Mouse (Mus musculus) forebrain, postnatal 0 days (tissue): ENCODE data around the gene Myl9. TPM values are rescaled to one million over a fixed set of nuclear protein-coding genes. Genes with fewer than 3 reads are reported as not detected.

Experiments
- ATAC-seq: fragments of 200-750 bp; cut with Nextera tagmentation; 2 replicates; pipeline ENCODE4 v1.8.0; 2017; ENCODE audit warnings: mild to moderate bottlenecking, moderate library complexity
- DNase-seq: peaks from one replicate; pipeline ENCODE4 v3.0.0-alpha.2; 2015
- H3K27ac ChIP-seq: fragments of 300-500 bp; sonication (generic); 2 replicates; pipeline ENCODE4 v1.5.1; 2014; ENCODE audit warnings: low read depth, mild to moderate bottlenecking, antibody characterized with exemption, low read length, moderate library complexity, mixed read lengths
- H3K27me3 ChIP-seq: fragments of 300-500 bp; sonication (generic); 2 replicates; pipeline ENCODE4 v1.6.1; 2014; ENCODE audit warnings: mild to moderate bottlenecking, low read length, mixed read lengths; ENCODE audit not compliant: insufficient read depth
- H3K36me3 ChIP-seq: fragments of 300-500 bp; sonication (generic); 2 replicates; pipeline ENCODE4 v1.6.1; 2014; ENCODE audit warnings: mild to moderate bottlenecking, moderate library complexity; ENCODE audit not compliant: insufficient read depth
- H3K4me1 ChIP-seq: fragments of 300-500 bp; sonication (generic); 2 replicates; pipeline ENCODE4 v1.6.1; 2014; ENCODE audit warnings: antibody characterized with exemption; ENCODE audit not compliant: insufficient read depth
- H3K4me2 ChIP-seq: fragments of 300-500 bp; sonication (generic); 2 replicates; pipeline ENCODE4 v1.6.1; 2014; ENCODE audit warnings: low read depth, mild to moderate bottlenecking, moderate library complexity
- H3K4me3 ChIP-seq: fragments of 300-500 bp; sonication (generic); 2 replicates; pipeline ENCODE4 v1.5.1; 2014; ENCODE audit warnings: low read depth, low read length, mixed read lengths
- H3K9ac ChIP-seq: fragments of 300-500 bp; sonication (generic); 2 replicates; pipeline ENCODE4 v1.6.1; 2014; ENCODE audit warnings: mild to moderate bottlenecking
- H3K9me3 ChIP-seq: fragments of 300-500 bp; sonication (generic); 2 replicates; pipeline ENCODE4 v1.6.1; 2016; ENCODE audit warnings: low read length
- CTCF ChIP-seq: sonication (generic); IDR thresholded peaks from 2 replicates; pipeline ENCODE4 v1.5.1; 2016; ENCODE audit warnings: antibody characterized with exemption, control low read depth, low read depth
- WGBS: fragments of 180-500 bp; shearing (Covaris S2); extraction: QIAGEN DNeasy Blood & Tissue Kit; methylation state at CpG from one replicate; pipeline ENCODE4 v1.1.7; 2014; 5-methylcytosine and 5-hydroxymethylcytosine counted together
- polyA plus RNA-seq: library from polyadenylated mRNA; unstranded; fragments of >200 nt; fragmentation: Nextera tagmentation; extraction: Ambion mirVana; gene quantifications from 2 replicates; pipeline ENCODE4 v1.2.1, GENCODE M21; 2015
- total RNA-seq: library from RNA; depleted of rRNA; stranded (reverse); fragments of >200 nt; gene quantifications from 2 replicates; pipeline ENCODE4 v1.2.3, GENCODE M21; 2014

The Myl9 gene
- total and polyA plus RNA-seq, 2 experiments from 2014 or later: 34.3 to 34.6 TPM

DNA sequence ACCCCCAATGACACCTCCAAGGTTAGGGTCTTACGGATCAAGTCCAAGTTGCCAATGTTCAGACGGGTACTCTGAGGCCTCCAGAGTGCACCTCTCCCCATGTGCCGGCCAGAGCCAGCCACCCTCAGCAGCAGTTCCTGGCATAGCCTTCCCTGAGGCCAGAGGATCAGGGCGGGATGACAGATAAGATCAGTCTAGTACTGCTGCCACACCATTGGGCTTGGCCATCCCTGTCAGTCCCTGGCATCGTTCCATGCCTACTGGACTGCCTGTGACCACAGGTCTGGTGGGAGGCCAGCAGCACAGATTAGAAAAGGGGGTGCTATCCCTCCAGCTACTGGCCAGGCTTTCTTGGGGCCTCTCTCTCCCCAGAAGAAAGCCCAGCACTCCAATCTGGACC, 3.8 kb downstream of the Myl9 start:
- H3K36me3 ChIP-seq: no peaks in the 10 kb centered on the region
- ATAC-seq (no peak), DNase-seq (no peak)
- 75% methylated on average over 5 of the region's 5 CpGs for WGBS
- no peak overlapping the region for H3K9ac ChIP-seq
- H3K27me3 ChIP-seq: no peaks in the 10 kb centered on the region
- no peak overlapping the region for H3K4me3 ChIP-seq
- H3K27ac ChIP-seq: no peak overlapping the region
- H3K9me3 ChIP-seq: no peaks in the 10 kb centered on the region
- TF ChIP-seq CTCF: no peak
- no peak overlapping the region for H3K4me2 ChIP-seq
- H3K4me1 ChIP-seq: no peaks in the 10 kb centered on the region; the same call in 1 of the 2 replicates

DNA sequence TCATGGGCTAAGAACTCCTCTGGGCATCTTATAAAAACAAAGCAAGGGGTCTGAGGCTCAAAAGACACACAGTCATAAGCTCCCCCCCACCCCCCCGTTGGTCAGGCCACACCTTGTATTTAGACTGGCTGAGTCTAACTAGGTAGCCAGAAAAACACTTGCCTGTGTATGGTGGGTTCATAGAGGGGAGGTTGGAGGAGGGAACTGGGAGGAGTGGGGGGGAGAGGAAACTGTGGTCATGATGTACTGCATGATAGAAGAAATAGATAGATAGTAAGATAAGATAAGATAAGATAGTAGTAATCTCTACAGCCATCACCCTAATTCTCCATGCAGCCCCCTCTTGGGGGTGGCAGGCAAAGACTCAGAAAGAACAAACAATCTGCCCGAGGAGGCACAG, 4.3 kb downstream of the Myl9 start:
- 53% methylated on average over 2 of the region's 2 CpGs for WGBS
- Histone ChIP-seq H3K27ac (no peak overlapping the region), H3K9ac (no peak overlapping the region), H3K36me3 (no peaks in the 10 kb centered on the region), H3K9me3 (no peaks in the 10 kb centered on the region), H3K4me1 (no peaks in the 10 kb centered on the region; the same call in 1 of the 2 replicates), H3K4me3 (no peak overlapping the region), H3K4me2 (no peak overlapping the region), H3K27me3 (no peaks in the 10 kb centered on the region)
- no peak for ATAC-seq
- no peak for TF ChIP-seq CTCF
- DNase-seq: no peak

DNA sequence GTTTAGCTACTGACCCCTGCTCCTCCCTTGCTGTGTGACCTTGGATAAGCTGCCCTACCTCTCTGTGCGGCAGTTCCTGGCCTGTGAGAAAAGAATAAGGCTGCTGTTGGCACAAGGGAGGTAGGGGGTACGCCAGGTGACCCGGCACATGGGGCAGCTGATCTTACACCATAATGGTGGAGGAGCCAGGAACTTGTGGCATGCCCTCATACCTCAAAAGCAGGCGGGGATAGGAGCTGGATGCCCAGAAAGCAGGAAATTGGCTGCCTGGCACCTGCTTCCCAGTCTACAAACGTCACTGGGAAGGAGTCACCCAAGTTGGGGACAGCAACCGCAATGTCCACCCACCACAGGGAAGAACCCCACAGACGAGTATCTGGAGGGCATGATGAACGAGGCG, 4.9 kb downstream of the Myl9 start:
- no peak for TF ChIP-seq CTCF
- Histone ChIP-seq H3K9me3 (no peaks in the 10 kb centered on the region), H3K36me3 (no peaks in the 10 kb centered on the region), H3K4me2 (no peak overlapping the region), H3K4me3 (no peak overlapping the region), H3K27ac (no peak overlapping the region), H3K9ac (no peak overlapping the region), H3K4me1 (no peaks in the 10 kb centered on the region), H3K27me3 (no peaks in the 10 kb centered on the region)
- WGBS: 80% methylated on average over 9 of the region's 9 CpGs
- no peak for DNase-seq
- ATAC-seq: no peak

DNA sequence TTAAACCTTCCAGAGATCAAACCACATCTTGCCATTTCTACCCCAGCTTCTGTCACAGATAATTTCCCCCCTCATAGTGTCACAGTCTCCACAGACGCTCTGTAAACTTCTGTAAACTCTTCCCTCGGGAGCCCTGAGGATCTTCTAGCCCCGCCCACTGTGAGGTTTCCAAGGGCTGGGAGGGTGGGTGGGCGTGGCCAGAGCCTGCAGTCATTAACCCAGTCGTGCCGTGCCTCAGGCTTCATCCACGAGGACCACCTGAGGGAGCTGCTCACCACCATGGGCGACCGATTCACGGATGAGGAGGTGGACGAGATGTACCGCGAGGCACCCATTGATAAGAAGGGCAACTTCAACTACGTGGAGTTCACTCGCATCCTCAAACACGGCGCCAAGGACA, 5.5 kb downstream of the Myl9 start:
- no peak for TF ChIP-seq CTCF
- Histone ChIP-seq H3K9ac (no peak overlapping the region), H3K4me2 (no peak overlapping the region), H3K4me1 (no peaks in the 10 kb centered on the region), H3K27ac (no peak overlapping the region), H3K9me3 (no peaks in the 10 kb centered on the region), H3K36me3 (no peaks in the 10 kb centered on the region), H3K27me3 (no peaks in the 10 kb centered on the region), H3K4me3 (no peak overlapping the region)
- DNase-seq (no peak), ATAC-seq (peak; percentile 27; the same call in 1 of the 2 replicates)
- WGBS: 16% methylated on average over 17 of the region's 17 CpGs

DNA sequence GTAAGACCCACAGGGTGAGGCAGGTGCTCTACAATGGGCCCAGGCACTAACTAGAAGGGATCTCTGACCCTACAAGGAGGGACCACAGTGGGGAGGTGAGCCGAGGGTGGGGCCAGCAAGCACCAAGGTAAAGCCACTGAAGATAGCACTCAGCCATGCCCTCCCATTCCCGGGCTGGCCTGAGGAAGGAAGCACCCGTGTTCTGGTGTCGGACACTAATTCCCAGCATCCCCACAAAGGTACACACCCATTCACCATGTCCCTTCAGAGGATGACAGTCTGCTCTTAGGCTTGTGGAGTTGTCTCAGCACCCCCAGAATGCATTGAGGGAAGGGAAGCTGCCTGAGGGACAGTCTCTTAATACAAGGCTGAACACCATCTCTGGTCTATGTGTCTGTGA, 6.1 kb downstream of the Myl9 start:
- no peak overlapping the region for H3K4me3 ChIP-seq
- H3K4me1 ChIP-seq: no peaks in the 10 kb centered on the region
- H3K9ac ChIP-seq: no peak overlapping the region
- no peak overlapping the region for H3K27ac ChIP-seq
- no peak overlapping the region for H3K4me2 ChIP-seq
- H3K36me3 ChIP-seq: no peaks in the 10 kb centered on the region
- 79% methylated on average over 4 of the region's 4 CpGs for WGBS
- TF ChIP-seq CTCF: no peak
- no peaks in the 10 kb centered on the region for H3K9me3 ChIP-seq
- no peaks in the 10 kb centered on the region for H3K27me3 ChIP-seq
- ATAC-seq (no peak), DNase-seq (no peak)

DNA sequence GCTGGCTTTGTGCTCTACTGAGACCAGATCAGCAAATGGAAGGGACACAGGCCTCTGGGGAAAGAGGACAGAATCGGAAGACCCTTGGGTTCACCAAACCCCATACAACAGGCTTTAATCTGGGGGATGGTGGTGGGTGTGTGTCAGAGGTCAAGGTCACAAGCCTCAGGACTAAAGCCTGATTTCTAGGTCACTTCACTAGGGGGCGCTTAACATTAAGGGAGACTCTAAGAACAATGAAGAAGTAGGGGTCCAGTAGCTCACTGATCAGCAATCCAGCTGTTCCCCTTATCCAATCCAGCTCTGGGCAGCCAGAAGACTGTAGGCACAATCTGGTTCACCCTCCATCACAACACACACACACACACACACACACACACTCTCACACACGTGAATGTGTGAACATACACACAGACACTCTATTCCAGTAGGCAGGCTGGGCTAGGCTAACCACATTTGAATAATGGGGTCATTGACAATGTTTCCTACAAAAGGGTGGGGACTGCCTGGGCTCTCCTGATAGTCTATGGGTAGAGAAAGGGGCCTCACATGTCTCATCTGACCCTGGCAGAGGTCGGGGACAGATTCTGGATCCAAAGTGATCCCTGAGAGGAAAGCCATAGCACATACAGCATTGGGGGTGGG, 6.7 kb downstream of the Myl9 start:
- Histone ChIP-seq H3K4me1 (no peaks in the 10 kb centered on the region), H3K9ac (no peak overlapping the region), H3K4me3 (no peak overlapping the region), H3K9me3 (no peaks in the 10 kb centered on the region), H3K27me3 (no peaks in the 10 kb centered on the region), H3K27ac (no peak overlapping the region), H3K4me2 (no peak overlapping the region), H3K36me3 (no peaks in the 10 kb centered on the region)
- WGBS: 60% methylated on average over 4 of the region's 4 CpGs
- no peak for DNase-seq
- ATAC-seq: no peak
- no peak for TF ChIP-seq CTCF

DNA sequence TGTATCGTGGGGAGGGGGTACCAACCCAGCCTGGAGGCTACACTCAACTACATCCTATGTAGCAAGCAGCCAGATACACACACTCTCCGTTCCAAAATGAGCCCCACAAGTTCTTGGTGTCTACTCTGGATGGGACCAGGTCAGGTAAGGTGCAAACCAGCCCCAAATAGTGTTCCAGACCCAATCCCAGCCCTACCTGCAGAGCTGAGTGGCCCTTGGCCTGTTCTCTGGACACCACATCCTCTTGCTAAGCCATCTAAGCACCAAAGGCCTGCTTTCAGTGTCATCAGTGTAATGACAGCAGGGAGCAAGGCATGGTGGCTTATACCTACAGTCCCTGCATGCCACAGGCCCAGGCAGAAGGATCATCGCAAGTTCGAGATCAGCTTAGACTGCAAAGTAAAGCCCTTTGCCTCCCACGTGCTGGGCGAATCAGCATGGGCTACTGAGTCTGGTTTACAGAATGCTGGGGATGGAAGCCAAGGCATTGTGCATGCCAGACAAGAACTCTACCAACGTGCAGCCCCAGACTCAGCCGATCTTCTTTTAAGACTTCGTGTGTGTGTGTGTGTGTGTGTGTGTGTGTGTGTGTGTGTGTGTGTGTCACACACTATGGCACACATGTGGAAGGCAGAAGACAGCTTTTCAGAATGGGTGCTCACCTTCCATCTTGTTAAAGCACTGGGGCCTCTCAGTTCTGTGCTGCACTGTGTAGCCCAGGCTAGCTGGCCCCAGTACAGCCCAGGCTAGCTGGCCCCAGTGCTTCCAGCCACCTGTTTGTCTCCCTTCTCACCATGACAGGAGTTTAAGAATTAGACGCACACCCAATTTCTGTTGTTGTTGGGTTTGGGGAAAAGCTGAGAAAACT, 7.5 kb downstream of the Myl9 start:
- ATAC-seq: no peak
- no peak for TF ChIP-seq CTCF
- H3K27ac ChIP-seq: no peak overlapping the region

More for the DNA sequence above, 7.5 kb downstream of the Myl9 start:
- no peaks in the 10 kb centered on the region for H3K9me3 ChIP-seq
- H3K4me2 ChIP-seq: no peak overlapping the region
- 80% methylated on average over 10 of the region's 10 CpGs for WGBS
- H3K4me3 ChIP-seq: no peak overlapping the region
- H3K4me1 ChIP-seq: no peaks in the 10 kb centered on the region
- no peaks in the 10 kb centered on the region for H3K27me3 ChIP-seq
- no peak overlapping the region for H3K9ac ChIP-seq
- H3K36me3 ChIP-seq: no peaks in the 10 kb centered on the region
- no peak for DNase-seq
